Mouse (Mus musculus): ENCODE results near the gene Abca1.

Abca1 gene

GRCm38 (mm10) chr4:53159767-53160166 lies at the start of gene Abca1:
Gene Abca1, minus strand, starts transcription at chr4:53159895.
- DNase-seq, result peak; percentile 95 to 96

- no peak for DNase-seq
Measured at GRCm38 (mm10) chr4:53204482-53204881, 44.8 kb upstream of the Abca1 start.

- no peak for DNase-seq
Measured at GRCm38 (mm10) chr4:53203595-53204400, 44.1 kb upstream of the Abca1 start.

- no peak for DNase-seq
Measured at GRCm38 (mm10) chr4:53200276-53200675, 40.6 kb upstream of the Abca1 start.

GRCm38 (mm10) chr4:53197842-53198241 lies 38.1 kb upstream of the Abca1 start:
- peak; percentile 46 to 64 for DNase-seq

GRCm38 (mm10) chr4:53196058-53196771 lies 36.5 kb upstream of the Abca1 start:
- peak; percentile 91 to 93 for DNase-seq

GRCm38 (mm10) chr4:53187071-53187470 lies 27.4 kb upstream of the Abca1 start:
- DNase-seq, result peak; percentile 10 to 21

- no peak for DNase-seq
Measured at GRCm38 (mm10) chr4:53186573-53186972, 26.9 kb upstream of the Abca1 start.

GRCm38 (mm10) chr4:53186141-53186540 lies 26.4 kb upstream of the Abca1 start:
- no peak for DNase-seq

GRCm38 (mm10) chr4:53181479-53181878 lies 21.8 kb upstream of the Abca1 start:
- DNase-seq, result no peak

GRCm38 (mm10) chr4:53179308-53179820 lies 19.7 kb upstream of the Abca1 start:
- DNase-seq, result no peak

- no peak for DNase-seq
Measured at GRCm38 (mm10) chr4:53178489-53178888, 18.8 kb upstream of the Abca1 start.

GRCm38 (mm10) chr4:53177696-53178095 lies 18.0 kb upstream of the Abca1 start:
- DNase-seq, result no peak

- no peak for DNase-seq
Measured at GRCm38 (mm10) chr4:53174906-53175305, 15.2 kb upstream of the Abca1 start.

GRCm38 (mm10) chr4:53170403-53170802 lies 10.7 kb upstream of the Abca1 start:
- no peak for DNase-seq

- DNase-seq, result no peak
Measured at GRCm38 (mm10) chr4:53165231-53165630, 5.5 kb upstream of the Abca1 start.

- peak; percentile 18 to 22 for DNase-seq
Measured at GRCm38 (mm10) chr4:53159176-53159575, 519 bp downstream of the Abca1 start.

- DNase-seq, result peak; percentile 85 to 90
Measured at GRCm38 (mm10) chr4:53158634-53159033, 1.1 kb downstream of the Abca1 start.

GRCm38 (mm10) chr4:53155471-53155870 lies 4.2 kb downstream of the Abca1 start:
- no peak for DNase-seq

GRCm38 (mm10) chr4:53153711-53154110 lies 6.0 kb downstream of the Abca1 start:
- DNase-seq, result no peak

- no peak for DNase-seq
Measured at GRCm38 (mm10) chr4:53153061-53153460, 6.6 kb downstream of the Abca1 start.

GRCm38 (mm10) chr4:53152655-53153054 lies 7.0 kb downstream of the Abca1 start:
- no peak for DNase-seq

GRCm38 (mm10) chr4:53150516-53150915 lies 9.2 kb downstream of the Abca1 start:
- DNase-seq, result no peak

GRCm38 (mm10) chr4:53149644-53150043 lies 10.1 kb downstream of the Abca1 start:
- no peak for DNase-seq
